Mouse (Mus musculus): ENCODE results near the gene Plin5.

Plin5 gene

DNA sequence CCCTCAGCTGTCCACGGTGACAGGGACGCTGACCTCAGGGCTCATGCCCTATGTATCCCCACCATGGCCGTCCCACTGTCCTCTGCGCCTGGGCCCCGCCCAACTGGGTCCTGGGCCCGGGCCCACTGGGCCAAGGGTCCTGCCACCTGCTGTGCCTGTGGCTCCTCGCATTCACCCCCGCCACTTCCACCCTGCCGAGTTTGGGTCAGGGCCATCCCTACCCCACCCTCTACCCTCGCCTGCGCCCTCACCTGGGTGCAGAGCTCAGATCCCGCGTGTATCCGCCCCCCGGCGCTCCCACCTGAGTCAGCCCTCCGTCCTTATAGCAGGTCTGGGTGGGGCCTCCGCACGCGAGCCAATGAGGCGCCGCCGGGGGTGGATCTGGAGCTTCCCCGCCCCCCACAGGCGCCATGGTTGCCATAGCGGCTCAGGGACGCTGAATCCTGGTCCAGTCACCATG is at the start of gene Plin5:
Gene Plin5 (minus strand): TSS at position 346 of the 460 bp plus-strand sequence.
- no peak for DNase-seq (ENCODE audit: low read depth, low spot score)

DNA sequence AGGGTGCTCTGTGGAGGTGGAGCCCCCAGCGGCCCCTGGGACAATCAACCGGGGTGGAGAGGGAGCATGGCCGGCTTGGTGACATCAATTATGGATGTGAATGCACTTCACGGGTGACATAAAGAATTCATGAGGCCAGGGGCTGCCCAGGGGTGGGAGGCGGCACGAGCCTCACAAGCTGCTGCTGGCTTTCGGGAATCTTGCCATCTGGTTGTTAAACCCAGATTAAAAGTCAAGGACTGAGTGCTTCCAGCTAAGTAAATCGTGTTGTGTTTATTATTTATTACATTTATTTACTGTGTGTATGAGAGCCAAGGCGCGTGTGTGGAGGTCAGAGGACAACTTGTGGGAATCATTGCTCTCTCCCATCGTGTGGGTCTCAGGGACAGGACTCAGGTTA is 48.3 kb upstream of the Plin5 start:
- no peak for DNase-seq (ENCODE audit: low read depth, low spot score)

DNA sequence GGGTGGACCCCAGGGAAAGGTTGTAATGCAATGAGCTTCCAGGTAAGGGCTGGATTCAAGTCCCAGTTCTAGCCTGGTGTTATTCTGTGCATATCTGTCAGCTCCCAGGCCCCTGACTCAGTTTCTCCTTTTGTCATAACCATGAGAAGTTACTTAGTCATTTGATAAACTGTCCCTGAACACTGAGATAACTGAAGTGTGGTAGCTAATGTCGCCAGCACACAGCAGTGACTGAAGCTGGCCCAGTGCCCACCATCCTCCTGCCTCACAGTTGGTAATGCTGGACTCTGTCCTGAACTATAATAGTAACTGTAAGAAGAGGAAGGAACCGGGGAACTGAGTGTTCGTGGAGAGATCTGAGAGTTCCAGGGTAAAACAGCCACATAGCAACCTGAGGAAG is 47.1 kb upstream of the Plin5 start:
- DNase-seq (ENCODE audit: low read depth, low spot score), result no peak

DNA sequence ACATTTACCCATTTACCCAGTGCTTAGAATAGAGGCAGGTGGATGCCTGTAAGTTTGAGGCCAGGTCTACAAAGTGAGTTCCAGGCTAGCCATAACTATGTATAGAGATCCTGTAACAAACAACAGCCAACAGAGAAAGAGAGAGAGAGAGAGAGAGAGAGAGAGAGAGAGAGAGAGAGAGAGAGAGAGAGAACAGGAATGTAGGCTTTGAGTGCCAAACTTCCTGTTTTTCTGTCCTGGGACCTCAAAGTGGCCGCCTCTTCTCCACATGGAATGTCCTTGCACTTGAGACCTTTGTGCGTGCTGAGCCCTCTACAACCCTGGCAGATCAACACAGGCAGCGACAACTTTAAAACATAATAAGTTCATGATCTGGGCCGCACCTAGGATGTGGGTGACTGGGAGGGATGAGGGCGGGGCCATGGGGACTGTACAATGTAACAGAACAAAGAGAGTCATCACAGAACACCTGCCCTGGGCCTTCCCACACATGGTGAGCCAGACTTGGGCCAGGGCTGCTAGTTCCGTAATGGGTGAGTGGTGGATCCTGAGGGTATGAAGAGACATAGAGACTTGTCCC is 46.2 kb upstream of the Plin5 start:
- no peak for DNase-seq (ENCODE audit: low read depth, low spot score)

DNA sequence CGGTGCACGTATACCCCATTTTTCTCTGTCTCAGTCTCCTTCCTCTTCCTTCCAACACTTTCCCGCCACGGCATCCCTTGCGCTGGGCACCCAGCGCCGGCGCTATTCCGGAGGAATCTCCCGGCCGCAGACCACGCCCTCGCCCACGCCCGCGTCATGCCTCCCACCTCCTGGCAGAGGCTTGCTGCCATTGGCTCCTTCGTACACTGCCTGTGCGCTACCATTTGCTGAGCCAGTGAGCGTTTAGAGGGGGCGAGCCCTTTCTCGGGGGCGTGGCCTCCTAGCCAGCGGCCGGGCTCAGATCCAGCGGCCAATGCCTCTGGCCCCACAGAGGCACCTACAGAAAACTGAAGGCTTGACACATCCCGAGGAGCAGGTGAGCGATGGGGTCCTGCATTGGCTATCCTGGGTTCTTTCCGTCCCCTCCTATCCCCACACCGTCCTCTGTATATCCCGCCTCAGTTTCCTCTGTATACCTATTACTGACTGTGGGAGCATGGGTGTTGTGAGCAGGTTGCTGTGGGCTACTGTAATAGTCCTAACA is 44.9 kb upstream of the Plin5 start, which contains the start of gene Tnfaip8l1:
Gene Tnfaip8l1 (plus strand): TSS at position 247 of the 544 bp plus-strand sequence.
- DNase-seq (ENCODE audit: low read depth, low spot score), result peak; percentile 97

DNA sequence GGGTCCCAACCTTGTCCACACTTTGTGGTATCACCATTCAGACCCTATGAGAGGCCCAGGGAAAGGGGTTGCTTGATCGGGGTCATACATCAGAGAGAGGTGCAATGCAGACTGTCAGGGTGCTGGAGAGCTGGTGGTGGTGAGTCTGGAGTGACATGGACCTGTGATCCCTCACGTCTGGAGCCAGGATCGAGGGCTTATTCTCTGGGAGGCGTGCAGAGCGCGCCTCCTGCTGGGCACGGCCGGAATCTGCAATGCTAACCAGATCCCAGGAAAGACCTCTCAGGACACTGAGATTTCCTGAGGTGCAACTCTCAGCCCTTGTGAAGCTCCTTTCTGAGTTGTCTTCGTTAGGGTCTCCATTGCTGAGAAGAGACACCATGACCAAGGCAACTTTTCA is 42.3 kb upstream of the Plin5 start:
- DNase-seq (ENCODE audit: low read depth, low spot score), result peak; percentile 82

DNA sequence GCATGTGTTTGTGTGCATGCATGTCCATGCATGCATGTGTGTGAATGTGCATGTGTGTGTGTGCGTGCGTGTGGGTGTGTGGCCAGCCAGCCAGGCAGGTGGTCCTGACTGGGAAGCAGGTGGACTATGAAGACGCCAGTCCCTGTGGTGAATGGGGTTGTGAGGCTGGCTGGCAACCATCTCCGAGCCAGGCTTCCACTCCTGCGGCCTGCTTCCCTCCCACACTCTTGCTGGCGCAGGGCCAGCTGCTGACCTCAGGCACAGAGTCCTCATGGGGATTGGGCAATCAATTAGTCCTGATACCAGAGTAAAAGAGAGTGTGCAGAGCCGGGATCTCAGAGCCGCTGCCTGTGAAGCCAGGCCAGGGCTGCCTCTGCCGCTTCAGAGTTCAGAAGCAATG is 36.2 kb upstream of the Plin5 start:
- peak; percentile 79 for DNase-seq (ENCODE audit: low read depth, low spot score)

DNA sequence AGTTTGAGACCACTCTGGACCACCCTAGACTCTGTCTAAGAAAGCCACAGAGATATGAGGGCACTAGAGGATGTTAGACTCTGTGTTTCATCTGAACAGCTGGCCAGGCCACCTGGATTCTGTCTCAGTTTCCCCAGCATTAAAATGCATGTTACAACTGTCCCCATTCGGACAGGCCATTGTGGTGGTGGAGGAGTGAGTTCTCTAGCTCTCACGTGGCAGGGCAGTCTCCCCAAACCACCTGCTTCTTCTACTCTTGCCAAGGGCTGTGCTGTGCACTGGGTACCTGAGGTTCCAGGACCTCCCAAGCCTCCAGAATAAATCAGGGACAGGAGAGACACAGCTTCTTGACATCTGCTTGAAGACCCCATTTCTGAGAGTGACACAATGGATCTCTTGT is 32.5 kb upstream of the Plin5 start:
- DNase-seq (ENCODE audit: low read depth, low spot score), result no peak

DNA sequence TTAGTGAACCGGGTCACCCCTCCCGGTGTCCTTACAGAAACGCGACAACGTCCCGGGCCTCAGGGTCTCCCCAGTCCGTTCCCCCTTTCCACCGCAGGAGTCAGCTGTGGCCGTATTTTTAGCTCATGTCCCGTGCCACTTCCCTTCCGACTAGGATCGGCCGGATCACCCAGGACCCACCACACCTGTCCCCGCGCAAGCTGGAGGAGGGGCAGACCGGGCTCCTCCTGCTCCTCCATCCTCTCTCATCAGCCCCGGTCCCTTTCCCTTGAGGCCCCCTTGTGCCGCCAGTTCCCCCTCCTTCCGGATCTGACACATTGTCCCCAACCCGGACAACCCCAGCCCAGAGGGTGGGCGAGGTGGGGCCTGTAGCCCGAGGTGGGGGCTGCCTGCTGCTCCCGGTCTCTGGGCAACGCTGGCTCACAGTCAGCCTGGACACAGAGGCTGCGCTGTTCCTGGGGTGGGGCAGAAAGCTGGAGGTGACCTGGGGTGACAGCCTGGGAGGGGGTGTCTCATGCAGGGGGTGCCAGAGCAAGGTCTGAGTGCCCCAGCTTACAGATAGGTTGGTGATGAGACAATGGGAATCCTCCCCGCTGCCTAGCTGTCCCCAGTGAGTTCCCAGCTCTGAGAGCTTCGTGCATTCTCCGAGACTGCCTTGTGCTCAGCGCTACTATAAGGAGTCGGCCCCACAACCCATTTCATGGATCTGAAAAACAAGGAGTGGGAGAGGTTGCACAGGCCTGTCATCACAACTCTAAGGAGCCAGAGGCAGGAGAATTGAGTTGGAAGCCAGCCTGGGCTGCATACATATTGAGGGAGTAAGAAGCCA is 31.6 kb upstream of the Plin5 start:
- no peak for DNase-seq (ENCODE audit: low read depth, low spot score)

DNA sequence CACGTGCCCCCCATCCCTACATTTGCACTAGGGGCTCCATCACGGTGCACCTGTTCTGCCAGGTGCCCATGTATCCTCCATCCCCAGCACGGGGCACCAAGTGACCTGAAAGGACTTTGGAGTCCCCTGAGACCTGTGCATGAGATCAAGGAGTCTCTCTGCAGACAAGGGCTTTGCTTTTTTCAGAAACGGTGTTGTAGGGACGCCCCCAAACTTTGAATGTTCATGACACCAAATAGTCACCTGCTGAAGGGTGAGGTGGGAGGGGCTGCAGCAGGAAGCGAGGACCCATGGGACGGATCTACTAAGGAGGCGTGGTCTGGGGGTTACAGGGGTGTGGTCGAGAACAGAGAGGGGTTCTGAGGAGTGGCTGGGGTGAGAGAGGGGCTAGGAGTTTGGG is 30.9 kb upstream of the Plin5 start:
- no peak for DNase-seq (ENCODE audit: low read depth, low spot score)

DNA sequence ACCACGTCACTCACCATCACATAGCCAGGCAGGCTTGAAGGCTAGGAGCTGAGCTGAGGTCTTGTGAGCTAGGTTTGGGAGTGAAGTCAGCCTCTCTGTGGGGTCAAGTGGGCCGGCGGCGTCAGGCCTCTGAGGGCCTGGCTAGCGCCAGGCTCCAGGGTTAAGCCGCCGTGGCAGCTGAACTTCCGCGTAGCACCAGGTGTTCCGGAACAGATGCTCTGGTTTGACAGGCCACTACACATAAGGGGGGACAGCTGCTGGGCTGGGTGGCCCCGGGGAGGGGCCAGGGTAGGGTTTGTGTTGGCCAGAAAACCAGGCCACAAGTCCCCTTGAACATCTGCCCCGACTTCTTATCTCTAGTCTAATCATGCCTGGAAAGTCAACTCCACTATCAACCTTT is 30.0 kb upstream of the Plin5 start:
- DNase-seq (ENCODE audit: low read depth, low spot score), result no peak

DNA sequence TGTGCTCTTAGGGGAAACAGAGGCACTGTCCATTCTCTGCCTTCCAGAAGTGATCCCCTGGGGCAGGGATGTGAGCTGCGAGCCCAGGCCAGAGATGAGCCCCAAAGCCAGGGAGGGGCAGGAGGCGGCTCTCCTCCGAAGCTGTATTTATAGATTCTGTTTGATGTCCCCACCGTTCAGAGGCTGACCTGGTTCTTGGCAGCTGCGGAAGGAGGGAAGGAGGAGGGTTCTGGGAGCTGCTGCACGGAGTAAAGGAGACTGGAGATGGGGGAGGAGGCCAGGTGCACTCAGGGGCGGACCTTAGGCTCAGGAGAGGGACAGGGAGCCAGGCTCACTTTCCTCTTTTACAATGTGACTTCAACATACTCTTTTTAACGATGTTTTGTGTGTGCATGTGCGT is 28.7 kb upstream of the Plin5 start:
- no peak for DNase-seq (ENCODE audit: low read depth, low spot score)

DNA sequence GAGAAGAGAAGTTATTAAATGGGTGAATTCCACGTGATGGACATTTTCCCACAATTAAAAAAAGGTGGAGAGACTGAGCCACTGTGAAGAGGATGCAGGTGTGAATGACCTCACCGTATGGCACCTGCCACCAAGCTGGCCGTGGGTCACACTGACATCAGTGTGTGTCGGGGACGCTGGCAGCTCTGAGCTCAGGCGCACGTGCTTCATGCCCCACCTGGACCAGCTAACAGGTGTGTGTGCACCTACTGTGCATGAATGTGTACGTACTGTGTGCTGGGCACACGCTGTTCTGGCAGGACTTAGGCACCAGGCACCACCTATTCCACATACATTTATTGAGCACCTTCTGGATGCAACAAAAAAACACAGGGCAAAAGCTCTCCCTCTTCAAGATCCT is 27.1 kb upstream of the Plin5 start:
- no peak for DNase-seq (ENCODE audit: low read depth, low spot score)

DNA sequence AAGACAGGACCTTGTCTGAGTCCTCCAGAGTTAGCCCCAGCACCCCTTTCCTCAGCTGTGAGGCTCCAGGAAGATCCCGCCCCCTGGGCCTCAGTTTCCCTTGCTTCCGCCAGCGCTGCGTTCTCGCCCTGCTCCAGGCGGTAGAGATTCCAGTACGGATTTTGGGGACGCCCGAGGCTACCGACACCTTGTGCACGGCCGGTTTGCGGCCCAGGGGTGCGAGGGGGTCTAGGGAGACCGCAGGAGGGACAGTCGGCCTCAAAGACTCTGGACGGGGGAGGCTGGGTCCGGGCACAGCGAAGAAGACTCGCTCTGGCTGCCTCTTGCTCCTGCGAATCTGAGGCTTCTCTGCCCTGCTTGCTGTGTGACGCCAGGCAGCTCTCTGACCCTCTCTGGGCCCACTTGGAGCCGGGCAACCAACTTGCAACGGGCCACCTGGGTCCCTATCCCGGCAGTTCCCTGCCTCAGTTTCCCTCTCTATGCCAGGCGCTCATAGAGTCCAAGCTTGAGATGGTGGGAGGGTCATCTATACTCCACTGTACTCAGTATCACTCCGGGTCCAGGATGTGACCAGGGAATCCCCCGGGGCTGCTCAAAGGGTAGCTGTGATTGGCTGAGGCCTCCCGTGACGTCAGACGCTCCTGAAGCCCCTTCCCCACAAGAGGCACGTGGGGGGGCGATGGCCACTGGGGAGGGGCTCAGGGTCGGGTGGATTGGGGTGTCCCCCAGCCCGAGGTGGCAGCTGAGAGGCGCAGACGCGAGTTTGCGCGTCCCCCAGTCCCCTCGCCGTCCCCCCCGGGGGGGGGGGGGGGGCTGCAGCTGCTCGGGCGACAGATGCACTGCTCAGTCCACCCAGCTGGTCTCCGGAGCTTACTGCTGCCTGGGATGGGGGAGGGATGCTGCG is 24.6 kb upstream of the Plin5 start:
- no peak for DNase-seq (ENCODE audit: low read depth, low spot score)

DNA sequence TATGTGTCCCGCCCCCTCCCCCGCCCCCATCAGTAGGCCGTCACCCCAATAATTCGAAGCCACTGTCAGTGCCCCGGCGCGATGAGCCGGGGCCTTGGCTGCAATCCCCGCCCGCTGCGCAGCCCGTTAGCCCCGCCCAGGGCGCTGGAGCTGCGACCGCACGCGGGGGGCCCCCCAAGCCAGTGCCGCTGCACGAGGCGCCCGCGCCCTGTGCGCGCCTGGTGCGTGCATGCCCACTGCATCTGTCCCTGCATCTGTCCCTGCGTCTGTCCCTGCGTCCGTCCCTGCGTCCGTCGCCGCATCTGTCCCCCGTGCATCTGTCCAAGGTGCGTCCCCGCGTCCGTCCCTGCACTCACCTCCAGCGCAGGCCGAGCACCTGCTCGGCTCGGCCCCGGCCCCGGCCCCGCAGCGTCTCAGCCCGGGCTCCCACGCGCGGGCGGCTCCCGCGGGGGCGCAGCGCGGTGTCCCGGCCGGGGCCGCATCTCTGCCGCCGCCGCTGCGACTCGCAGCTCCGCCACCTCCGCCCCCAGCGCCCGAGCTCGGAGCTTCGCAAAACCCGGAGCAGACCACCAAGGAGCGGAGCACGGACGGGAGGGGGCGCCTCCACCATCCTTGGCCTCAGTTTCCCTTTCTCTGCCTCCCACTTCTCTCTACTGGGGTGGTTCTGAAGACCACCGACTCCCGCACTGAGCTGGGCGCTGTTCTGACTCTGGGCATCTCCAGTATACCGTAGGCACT is 22.6 kb upstream of the Plin5 start, which contains the start of gene Sema6b:
Gene Sema6b (minus strand): TSS at position 486 of the 738 bp plus-strand sequence.
- DNase-seq (ENCODE audit: low read depth, low spot score), result no peak

DNA sequence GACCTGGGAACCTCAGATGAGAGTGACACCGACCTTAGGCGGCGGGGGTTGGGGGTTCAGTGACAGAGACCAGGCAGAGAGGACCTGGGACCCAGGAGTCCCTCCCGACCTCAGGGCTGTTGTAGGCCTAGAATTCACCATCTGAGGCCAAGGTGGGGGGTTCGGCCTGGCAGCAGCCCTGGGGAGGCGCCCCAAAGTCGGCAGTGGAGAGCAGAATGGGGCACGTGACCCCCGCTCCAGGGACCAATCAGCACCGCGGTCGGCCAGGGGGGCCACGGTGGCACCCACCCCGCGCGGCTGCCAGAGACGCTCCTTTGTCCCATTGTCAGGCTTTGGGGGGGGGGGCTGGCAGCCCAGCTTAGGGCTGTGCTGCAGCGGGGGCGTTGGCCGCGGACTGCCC is 22.0 kb upstream of the Plin5 start:
- no peak for DNase-seq (ENCODE audit: low read depth, low spot score)

DNA sequence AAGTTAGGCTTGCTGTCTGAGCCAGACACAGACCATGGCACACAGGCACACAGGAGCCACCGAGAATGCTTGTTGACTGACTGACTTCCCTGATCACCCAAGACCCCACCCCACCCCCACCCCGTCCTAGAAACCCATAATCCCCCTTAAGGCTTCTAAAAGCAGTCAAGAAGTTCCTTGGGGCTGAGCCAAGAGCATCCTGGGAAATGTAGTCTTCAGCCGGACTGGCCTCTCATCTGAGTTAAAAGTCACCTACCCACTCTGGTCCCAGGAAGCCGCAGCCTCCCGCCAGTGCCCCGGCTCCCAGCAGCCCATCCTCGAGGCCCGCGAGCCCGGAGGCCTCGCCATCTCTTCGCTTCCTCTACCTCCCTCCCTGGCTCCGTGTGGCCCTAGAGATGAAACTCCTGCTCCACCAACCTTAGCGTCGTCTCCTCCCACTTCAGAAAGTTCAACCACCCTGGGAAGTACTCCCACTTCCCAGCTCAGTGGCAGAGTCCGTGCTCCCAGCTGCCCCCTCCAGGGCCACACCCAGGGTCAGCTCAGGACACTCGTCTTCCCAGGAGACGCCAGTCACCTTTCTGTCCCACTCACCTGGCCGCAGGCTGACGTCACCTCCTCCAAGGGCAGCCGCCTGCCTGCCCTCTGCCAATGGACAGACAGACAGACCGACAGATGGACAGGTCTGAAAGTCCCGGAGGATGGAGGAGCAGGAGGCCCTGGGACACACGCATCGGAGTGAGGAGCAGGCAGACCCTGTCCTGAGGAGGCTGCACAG is 20.6 kb upstream of the Plin5 start:
- no peak for DNase-seq (ENCODE audit: low read depth, low spot score)

DNA sequence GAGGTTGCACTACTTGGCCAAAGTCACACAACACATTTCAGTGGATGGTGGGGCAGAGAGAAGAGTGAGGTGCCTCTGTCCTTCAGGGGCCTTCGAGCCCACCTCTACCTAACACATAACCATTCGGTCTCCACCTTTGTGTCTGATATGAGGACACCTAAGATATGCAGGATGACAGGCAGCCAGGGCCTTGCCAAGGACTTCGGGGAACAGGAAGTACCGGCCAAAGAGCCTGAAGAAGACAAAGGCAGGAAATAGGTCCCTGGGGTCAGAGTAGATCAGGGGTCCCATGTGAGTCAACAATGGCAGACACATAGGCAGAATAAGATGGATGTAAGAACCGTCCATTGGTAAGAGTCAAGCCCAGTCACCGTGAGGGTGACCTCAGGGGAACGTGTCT is 19.2 kb upstream of the Plin5 start:
- DNase-seq (ENCODE audit: low read depth, low spot score), result no peak

DNA sequence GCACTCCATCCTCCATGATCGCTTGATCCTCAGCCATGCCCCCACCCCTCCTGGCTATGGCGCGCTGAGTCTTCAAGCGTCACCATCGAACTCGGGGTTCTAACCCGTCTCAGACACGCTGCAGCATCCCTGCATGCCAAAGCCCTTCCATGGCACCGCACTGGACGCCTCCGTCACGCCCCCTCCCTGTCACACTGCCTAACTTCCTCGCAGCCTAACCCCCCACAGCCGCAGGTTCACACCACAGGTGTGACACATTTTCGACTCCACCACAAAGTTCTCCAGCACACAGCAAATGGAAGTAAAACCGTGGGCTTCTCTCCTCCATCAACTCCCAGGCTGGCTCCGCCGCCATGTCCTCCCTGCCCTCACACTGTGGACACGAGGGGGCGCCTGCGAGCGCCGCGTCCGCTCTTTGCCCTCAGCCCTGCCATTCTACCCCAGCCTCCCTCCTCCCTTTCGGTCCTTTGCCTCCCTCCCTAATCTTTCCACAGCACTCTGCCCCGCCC is 17.1 kb upstream of the Plin5 start:
- peak; percentile 58 for DNase-seq (ENCODE audit: low read depth, low spot score)

All from 3T3-L1 (cell line).